Mouse (Mus musculus) left cerebral cortex, adult 8-10 months (tissue): ENCODE measurements around the gene Dnaja3. TPM values are rescaled to one million over a fixed set of nuclear protein-coding genes. Genes with fewer than 3 reads are reported as not detected.

Experiments used
- DNase-seq, 2 experiments: peaks; one replicate each; pipeline ENCODE4 v3.0.0; 2022; ENCODE audit warnings: low spot score in 2 of 2
- total RNA-seq, 4 experiments: library from RNA; stranded (reverse); gene quantifications; 2 replicates each; pipeline ENCODE4 v1.2.4; 2022

Gene Dnaja3
- total RNA-seq = 10 to 100 TPM; 63.0 to 66.1 (median 65.1) TPM

DNA sequence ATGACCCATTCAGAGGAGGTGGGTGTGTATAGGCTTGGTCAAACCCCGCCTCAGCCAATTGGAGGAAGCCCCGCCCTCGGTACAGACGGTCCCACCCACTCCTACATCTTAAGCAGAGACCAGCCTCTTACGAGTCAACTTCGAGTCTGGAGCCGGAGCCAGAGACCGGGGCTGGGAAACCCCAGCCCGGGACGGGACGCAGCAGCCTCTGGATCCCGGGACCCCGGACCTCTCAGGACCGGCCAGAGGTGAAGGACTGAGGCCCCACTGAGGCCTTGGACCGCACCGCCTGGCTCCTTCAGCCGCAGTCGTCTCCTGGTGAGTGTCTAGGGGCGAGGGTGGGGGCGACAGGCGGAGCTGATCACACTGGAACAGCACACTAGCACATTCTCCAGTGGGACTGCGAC, at the start of gene Dnaja3, which contains the start of gene Vasn:
Gene Dnaja3 (plus strand): TSS at position 159 of the 407 bp plus-strand sequence.
Gene Vasn (plus strand): TSS at position 111 of the 407 bp plus-strand sequence.
- peak in 1 of 2 experiments; percentile 83 for DNase-seq

DNA sequence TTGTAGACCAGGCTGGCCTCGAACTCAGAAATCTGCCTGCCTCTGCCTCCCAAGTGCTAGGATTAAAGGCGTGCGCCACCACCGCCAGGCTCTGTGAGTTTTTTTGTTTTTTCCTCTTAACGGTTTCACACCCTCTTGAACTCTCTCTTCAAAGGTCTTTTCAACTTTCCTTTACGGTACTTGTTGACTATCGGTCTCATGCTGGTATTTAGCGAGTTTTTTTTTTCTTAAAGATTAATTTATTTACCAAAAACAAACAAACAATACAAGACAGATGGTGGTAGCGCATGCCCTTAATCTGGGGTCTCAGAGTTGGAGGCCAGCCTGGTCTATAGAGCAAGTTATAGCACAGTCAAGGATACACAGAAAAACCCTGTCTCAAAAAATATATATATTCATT, 49.6 kb upstream of the Dnaja3 start:
- no peak for DNase-seq

DNA sequence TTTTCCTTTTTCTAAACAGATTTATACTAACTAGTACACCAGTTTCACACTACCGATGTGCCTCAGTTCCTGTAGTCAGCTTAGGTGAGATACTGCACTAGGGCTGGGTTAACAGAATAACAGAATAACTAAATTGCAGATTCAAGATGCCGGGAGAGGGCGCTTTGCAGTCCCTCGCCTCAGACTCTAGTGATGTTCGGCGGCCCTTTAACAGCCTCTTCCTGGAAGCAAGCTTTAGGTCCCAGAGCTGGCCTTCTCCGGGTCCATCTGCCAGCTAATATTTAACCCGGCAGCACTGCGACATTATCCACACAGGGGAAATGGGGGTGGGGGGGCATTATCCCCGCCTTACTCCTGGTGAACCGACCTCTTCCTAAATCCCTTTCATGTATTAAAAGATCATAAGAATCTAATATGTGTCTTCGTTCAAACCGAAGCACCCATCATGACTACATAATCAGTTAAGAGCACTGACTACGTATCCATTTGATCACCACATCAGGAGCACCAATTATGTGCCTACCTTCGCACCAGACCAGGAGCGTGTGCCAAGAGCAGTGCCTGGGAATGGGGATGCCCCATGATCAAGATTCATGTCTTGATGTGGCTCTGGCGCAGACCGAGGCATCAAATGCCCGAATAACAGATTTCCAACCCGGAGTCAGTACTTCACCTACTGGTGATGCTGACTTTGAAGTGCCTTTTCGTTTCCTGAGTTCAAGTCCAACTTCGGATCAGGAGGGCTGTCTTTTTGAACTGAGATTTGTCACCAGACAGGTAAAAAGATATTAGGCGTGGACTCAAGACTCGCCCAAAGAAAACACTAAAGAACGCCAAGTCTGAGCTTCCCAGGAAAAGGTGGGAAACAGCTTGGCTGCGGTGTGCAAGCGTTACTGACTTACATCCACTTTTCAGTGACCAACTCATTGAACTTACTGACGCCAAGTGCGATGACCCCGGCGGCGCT, 46.6 kb upstream of the Dnaja3 start:
- no peak for DNase-seq

DNA sequence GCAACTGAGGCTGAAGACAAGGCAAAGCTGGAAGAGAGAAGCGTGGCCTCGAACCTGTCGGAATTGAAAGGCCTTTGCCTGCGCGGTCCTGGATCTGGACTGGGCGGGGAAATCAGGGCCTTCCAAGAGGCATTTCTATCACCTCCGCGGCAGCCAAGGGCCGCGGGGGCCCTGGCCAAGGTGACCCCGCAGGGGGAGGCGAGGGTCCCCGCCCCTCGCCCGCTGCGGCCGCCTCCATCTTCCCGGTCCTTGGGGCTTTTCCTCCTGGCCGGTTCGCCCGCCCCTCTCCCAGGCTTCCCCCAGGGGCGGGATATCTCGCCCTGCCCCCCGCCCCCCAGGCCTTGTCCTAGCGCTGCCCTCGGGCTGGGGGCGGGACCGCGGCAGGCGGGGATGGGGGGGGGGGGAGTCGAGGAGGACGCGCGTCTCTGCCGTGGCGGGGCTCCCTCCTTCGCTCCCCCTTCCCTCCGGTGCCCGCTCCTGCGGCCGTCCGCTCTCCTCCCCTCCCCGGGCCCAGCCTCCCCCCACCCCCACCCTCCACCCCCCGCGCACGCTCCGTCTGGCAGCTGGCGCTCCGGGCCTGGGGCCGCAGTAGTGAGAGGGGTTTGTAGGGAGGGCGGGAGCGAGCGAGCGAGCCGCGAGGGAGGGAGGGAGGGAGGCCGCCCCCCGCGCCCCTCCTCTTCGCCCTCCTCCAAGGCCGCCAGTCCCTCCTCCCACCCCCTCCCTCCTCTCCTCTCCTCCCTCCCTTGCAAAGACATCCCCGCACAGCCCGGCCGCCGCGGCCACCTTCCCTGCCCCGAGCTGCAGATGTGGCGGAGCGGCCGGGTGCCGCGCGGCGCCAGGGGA, 45.6 kb upstream of the Dnaja3 start, which contains the start of gene Glis2:
Gene Glis2 (plus strand): TSS at position 743 of the 843 bp plus-strand sequence.
- no peak for DNase-seq

DNA sequence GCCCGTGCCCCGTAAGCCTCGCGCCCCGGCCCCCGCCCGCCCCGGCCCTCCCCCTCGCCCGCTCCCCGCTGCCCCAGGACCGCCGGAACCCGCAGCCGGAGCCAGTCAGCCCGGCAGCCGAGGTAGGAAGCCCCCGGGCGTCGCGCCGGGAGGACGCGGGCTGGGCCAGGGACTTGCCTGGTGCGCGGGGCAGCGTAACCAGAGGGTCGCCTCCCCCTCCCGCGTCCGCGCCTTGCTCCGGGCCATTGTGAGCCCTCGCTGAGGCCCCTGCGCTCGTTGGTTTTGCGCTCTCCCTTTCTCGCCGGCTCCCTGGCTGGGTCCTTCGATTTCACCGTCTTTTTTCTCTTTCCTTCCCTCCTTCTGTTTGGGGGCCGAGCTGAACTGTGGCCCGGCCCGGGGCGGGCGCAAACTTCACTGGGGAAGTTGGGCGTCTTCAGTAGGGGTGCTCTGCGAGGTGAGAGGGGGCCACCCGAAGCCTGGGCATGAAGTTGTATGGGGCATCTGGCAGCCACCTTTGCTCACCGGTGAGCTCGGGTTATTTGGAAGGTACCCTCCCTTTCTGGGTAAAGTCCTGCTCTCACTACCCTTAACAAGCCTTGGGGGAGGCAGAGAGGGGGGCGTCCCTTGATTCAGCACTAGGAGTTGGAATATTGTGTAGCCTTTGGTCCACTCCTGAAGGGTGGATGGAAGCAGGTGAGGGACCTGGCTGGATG, 44.8 kb upstream of the Dnaja3 start:
- no peak for DNase-seq

DNA sequence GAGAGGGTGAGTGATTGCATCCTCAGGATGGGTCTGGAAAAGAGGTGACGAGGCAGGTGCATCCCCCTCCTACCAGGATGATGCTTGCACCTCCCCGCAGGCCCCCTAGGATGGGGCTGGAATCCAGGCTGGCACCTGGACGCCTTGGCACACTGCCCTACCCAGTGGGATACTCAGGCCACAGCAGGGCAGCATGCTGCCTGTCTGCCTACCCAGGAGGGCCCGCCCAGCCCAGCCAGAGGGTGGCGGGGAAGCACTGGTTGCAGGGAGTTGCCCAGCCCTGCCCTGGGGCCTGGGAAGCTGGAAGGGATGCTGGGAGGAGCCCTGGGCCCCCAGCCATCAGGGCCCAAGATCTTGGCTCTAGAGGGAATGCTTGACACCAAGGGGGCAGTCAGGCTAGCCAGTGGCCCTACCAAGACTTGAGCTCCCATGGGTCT, 44.2 kb upstream of the Dnaja3 start:
- DNase-seq = no peak

DNA sequence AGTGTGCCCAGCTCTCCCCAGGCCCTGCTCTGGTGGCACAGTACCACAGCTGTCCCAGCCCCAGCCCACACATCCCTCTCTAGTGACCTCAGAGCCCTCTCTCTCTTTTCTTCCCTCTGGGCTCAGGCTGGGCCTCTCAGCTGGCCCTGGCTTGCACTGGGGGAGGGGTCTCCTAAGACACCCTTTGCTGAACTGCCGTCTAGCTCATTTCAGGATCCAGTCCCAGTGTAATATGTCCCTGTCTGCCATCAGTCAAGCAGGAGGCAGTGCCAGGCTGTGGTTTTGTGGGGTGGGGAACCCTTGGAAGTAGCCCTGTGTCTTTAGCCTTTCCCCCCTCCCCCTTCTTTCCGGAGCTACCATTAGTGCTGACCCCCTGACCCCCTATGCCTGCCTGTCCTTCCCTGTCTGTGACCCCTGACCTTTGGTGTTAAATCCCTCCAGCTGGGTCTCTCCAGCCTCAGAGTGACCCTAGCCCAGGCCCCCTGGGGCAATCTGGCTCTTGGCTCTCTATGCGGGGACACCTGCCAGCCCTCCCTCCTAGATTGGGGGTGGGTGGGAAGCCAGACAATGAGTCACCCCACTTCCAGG, 43.6 kb upstream of the Dnaja3 start:
- no peak for DNase-seq

DNA sequence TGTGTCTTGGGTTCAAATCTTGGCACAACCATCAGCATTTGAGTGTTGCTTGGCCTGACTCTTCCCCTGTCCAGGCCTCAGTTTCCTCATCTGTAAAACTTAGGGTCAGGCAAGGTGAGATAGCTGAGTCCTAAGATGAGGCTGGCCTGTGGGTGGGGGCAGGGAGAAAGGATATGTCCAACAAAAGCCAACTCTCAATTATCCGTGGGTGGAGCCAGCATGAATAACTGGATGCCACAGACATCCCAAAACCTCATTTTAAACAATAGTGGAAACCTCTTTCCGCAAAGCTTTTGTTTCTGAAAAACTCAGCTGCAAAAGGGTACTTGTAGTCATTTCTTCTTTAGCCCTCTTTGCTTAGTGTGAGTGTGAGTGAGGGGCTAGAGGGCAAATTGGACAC, 43.0 kb upstream of the Dnaja3 start:
- DNase-seq = no peak

DNA sequence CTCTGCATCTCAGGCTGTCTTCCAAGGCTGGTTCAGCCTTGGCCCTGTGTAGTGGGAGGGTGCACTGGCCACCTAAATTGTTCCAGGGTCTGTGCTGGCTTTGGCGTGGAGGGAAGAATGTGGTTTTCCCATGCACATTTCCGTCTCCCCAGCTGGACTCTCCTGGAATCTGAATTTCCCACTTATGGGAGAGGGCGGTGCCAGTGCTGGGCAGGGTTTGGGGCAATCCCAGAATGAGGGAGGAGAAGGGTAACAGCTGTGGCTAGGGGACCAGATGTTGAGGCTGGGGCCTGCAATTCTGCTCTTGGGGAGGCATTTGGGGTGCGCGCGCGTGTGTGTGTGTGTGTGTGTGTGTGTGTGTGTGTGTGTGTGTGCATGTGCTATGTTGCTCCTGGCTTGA, 42.5 kb upstream of the Dnaja3 start:
- DNase-seq = no peak

DNA sequence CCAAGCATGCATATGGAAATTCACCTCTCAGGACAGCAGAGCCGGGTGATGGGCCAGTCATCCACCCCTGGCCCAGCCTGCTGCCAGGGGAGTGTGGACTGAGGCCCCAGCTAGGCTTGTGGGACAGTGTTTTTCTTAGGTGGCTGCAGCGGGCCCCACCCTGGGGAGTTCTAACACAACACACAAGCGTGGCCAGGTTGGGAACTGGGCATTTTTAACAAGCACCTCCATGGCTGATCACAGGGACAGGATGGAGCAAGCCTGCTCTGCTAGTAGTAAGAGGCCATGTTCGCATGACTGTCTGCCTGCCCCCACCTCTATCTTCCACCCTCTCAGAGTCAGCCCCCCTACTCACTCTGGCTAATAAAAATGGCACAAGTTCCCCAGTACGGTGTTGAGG, 41.7 kb upstream of the Dnaja3 start:
- DNase-seq = no peak

DNA sequence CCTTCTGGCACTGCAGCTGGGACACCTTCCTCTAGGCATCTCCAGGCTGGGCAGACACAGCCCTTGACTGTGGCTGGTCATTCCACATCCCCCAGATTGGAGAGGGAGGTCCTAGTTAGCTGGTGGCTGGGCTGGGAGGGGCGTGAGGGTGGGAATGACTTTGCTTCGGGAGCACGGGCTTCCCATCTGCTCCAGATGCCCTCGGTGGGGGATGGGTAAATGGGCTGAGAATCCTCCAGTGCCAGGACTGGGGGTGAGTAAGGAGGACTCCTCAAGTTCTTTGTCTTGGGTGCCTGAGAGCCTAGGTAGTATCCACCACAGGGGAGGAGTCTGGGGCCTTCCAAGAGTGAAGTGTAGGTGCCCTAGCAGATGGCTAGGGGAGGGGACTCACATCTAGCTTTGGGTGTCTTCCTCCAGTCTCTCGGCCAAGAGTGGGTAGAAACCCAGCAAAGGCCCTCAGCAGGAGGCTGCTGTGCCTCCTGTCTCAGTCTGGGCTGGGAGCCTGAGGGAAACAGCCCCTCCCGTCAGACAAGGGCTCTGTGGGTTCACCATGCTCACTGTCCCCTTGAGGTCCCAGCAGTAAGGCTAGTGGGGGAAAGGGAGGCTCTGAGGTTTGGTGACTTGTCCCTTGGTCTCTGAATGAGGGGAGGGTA, 40.8 kb upstream of the Dnaja3 start:
- DNase-seq = no peak

DNA sequence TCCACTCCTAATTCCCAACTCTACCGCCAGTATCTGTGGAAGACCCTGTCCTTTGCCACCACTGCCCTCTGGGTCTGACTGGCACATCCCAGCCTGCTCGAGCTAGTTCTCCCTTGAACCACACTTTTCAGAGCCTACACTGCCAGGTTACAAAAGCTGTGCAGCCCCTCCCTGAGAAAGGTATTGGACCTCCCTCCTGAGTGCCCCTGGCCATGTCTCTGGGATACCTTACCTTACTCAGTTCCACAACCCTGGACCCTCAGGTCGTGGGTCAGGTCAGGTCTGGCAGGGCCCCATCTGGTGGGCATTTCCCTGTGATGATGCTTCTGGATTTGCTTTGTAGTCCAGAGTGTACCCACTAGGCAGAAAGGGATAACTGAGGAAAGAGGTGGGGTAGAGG, 40.2 kb upstream of the Dnaja3 start:
- DNase-seq = no peak

DNA sequence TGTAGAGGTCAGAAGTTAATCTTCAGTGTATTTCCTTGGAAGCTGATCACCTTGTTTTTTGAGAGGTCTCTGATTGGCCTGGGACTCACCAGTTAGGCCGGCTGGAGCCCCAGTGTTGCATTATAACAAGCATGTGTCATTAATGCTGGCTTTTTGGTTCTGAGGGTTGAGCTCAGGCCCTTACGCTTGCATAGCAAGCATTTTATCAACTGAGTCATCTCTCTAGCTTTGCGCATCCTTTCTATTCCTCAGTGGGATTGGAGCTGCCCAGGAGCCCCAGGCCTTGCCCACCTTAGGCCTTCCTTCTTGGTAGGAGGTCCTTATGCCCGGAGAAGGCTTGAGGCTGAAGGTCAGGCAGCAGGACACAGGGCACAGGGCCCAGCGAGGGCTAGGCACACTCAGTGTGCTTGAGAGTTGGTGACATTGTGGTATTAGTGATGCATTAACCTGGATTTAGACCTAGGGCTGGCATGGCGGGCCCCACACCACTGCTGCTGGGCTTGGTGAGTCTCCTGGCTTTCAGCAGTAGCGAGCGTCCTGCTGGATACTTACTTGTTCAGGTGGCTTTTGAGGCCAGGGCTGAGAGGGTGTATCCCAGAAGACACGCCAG, 39.0 kb upstream of the Dnaja3 start:
- no peak for DNase-seq

DNA sequence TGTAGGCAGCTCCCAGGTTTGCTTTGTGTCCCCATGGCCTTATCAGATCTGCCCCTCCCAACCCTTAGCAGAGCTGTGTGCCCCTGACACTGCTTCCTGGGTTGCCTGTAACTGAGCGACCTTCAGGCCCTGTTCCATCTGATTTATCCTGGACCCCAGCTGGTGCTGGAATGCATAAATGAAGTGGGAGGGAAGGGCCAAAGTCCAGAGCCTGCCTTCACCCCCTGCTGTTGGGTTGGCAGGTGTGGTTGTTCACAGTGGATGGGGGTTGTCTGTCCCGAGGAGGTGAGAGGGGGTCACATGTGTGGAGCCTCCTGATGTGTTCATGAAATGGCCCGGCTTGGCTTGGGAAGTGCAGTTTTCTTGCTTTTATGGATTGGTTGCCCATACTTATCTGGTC, 37.6 kb upstream of the Dnaja3 start:
- DNase-seq = no peak

DNA sequence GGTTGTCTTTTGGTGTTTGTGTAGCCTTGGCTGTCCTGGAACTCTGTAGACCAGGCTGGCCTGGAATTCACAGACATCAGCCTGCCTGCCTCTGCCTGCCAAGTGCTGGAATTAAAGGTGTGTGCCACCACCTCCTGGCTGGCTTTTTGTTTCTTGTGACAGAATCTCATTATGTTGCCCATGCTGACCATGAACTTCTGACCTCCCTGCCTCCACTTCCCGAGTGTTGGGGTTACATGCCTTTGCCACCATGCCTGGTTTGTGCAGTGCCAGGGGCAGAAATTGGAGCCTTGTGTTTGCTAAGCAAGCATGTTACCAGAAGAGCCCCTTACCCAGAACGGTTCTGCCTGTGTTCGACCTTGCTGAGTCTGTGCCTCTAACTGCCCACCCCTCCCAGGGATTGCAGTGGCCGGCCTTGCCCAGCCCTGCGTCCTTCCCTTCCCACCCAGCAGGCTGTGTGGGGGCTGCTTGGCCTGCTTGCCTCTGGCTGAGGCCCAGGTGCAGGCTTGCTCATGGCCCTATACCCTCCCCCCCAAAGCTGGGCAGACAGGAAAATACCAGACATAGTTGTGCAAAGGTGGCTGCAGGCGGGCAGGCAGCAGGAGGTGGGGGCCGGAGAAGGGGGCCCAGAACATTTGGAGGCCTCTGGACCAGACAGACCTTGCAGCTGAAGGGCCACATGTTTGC, 36.9 kb upstream of the Dnaja3 start:
- DNase-seq = no peak

DNA sequence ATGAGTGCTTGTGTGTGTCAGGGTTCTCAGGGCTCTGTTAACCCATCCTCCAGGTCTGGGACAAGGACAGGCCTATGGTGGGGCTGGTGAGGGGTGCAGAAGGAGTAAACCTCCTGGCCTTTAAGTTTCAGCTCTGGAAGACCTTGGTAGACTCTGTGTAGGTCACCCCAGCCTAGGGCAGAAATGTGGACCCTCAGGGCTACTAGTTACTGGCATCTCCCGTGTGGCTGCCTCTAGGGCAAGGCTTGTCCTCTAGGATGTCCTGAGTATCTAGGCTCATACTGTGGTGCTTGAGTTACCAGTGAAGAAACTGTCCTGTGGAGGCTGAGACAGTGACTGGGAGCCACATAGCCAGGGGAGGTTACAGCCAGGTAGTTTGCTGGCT, 36.3 kb upstream of the Dnaja3 start:
- no peak for DNase-seq

DNA sequence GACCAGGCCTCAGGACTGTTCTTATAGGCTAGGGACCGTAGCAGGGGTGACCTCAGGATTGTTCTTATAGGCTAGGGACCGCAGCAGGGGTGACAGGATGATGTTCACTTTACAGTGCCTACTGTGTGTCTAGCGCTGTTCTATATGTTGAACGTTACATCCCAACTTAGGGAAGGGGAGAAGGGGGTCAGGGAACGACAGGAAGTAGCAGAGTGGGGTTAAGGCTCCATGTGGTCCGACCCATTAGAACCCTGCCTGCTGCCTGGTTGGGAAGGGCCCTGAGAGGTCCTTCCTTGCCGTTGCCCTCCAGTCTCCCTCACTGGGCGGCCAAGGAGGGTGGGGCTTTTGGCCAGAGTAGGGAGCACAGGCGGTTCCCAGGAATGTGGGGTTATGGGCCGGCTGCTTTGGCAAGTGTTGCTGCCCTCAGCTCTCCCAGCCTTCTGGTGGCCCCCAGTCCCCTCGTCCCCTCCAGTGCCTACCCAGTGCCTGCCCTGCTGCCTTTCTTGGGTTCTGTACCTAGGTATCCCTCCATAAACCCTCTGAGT, 35.4 kb upstream of the Dnaja3 start:
- no peak for DNase-seq

DNA sequence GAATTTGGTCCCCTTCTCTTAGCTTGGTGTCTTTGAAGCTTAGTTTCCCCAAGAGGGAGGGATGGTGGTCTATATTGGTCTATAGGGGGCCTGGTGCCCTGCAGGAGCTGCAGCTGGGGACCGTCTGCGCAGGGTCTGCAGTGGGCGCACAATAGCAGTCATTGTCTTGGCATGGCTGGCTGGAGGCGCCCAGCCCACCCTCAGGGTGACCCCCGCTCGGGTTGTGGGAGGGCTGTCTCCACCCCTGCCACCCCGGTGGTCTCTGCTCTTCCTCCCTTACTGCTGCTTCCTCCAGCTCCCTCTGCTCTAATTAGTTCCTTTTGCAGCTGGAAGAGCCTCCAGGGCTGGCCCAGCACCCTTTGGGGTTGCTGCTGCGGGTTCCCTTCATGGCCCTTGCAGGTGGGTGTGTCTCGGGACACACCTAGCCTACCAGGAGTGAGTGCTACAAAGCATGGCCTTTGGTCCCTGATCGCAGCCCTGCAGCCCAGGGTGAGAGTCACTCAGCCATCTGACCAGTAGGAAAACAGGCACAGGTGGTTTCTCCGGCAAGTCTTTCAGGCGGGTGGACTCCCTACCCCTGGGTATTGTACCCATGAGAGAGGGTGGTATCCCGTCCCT, 34.2 kb upstream of the Dnaja3 start:
- no peak for DNase-seq
